Mouse (Mus musculus): Measurements from ENCODE around the gene Cnp. TPM values are rescaled to one million over a fixed set of nuclear protein-coding genes. Genes with fewer than 3 reads are reported as not detected.

The Cnp gene
- total and polyA plus RNA-seq, 3 experiments, result 2.7 to 5.9 (median 4.8) TPM

- H3K9me3 ChIP-seq (replicated peaks), result no peaks in the 10 kb centered on the region
- peaks cover 92% of the 10 kb centered on the region for H3K36me3 ChIP-seq (replicated peaks)
- TF ChIP-seq GATA1 (IDR thresholded peaks at IDR 0.05; ENCODE audit: borderline replicate concordance, low read length), result no peak
- TF ChIP-seq GATA2 (IDR thresholded peaks at IDR 0.05; ENCODE audit: borderline replicate concordance, low read depth, low read length), result no peak
- TF ChIP-seq TAL1 (conservative IDR thresholded peaks at IDR 0.05; ENCODE audit: low read depth, low read length), result no peak
- no peak for TF ChIP-seq POLR2AphosphoS5 (IDR thresholded peaks at IDR 0.05; ENCODE audit: insufficient replicate concordance, low read depth, low read length)
- no peak for TF ChIP-seq CTCF (IDR thresholded peaks at IDR 0.05; ENCODE audit: low read depth, low read length)
- DNase-seq (ENCODE audit: low spot score) (no peak), ATAC-seq (ENCODE audit: extremely low read depth, insufficient number of reproducible peaks, low FRiP score, poor library complexity, severe bottlenecking) (no peak)
- no peaks in the 10 kb centered on the region for H3K27me3 ChIP-seq (ENCODE audit: insufficient read depth, low read length)
- H3K4me3 ChIP-seq (ENCODE audit: low read depth, low read length), result no peak overlapping the region
- H3K4me1 ChIP-seq (ENCODE audit: insufficient read depth, low read depth, low read length), result peaks cover 13% of the 10 kb centered on the region
Measured at GRCm38 (mm10) chr11:100603813-100604212, 29.1 kb downstream of the Cnp start.

GRCm38 (mm10) chr11:100604321-100605005 lies 29.8 kb downstream of the Cnp start:
- peaks cover 92% of the 10 kb centered on the region for H3K36me3 ChIP-seq (replicated peaks)
- no peak for ATAC-seq (ENCODE audit: extremely low read depth, insufficient number of reproducible peaks, low FRiP score, poor library complexity, severe bottlenecking)
- no peaks in the 10 kb centered on the region for H3K9me3 ChIP-seq (replicated peaks)
- TF ChIP-seq GATA1 (IDR thresholded peaks at IDR 0.05; ENCODE audit: borderline replicate concordance, low read length) (no peak), TAL1 (conservative IDR thresholded peaks at IDR 0.05; ENCODE audit: low read depth, low read length) (no peak), POLR2AphosphoS5 (IDR thresholded peaks at IDR 0.05; ENCODE audit: insufficient replicate concordance, low read depth, low read length) (no peak), GATA2 (IDR thresholded peaks at IDR 0.05; ENCODE audit: borderline replicate concordance, low read depth, low read length) (no peak), CTCF (IDR thresholded peaks at IDR 0.05; ENCODE audit: low read depth, low read length) (no peak)
- H3K4me3 ChIP-seq (ENCODE audit: low read depth, low read length), result no peak overlapping the region
- H3K4me1 ChIP-seq (ENCODE audit: insufficient read depth, low read depth, low read length), result peaks cover 17% of the 10 kb centered on the region
- no peak for DNase-seq (ENCODE audit: low spot score)
- no peaks in the 10 kb centered on the region for H3K27me3 ChIP-seq (ENCODE audit: insufficient read depth, low read length)

- Histone ChIP-seq H3K27me3 (ENCODE audit: insufficient read depth, low read length) (no peaks in the 10 kb centered on the region), H3K4me1 (ENCODE audit: insufficient read depth, low read depth, low read length) (peaks cover 20% of the 10 kb centered on the region), H3K9me3 (replicated peaks) (no peaks in the 10 kb centered on the region), H3K4me3 (ENCODE audit: low read depth, low read length) (no peak overlapping the region), H3K36me3 (replicated peaks) (peaks cover 92% of the 10 kb centered on the region)
- DNase-seq (ENCODE audit: low spot score) (no peak), ATAC-seq (ENCODE audit: extremely low read depth, insufficient number of reproducible peaks, low FRiP score, poor library complexity, severe bottlenecking) (no peak)
- TF ChIP-seq GATA1 (IDR thresholded peaks at IDR 0.05; ENCODE audit: borderline replicate concordance, low read length), result no peak
- no peak for TF ChIP-seq CTCF (IDR thresholded peaks at IDR 0.05; ENCODE audit: low read depth, low read length)
- TF ChIP-seq TAL1 (conservative IDR thresholded peaks at IDR 0.05; ENCODE audit: low read depth, low read length), result no peak
- no peak for TF ChIP-seq GATA2 (IDR thresholded peaks at IDR 0.05; ENCODE audit: borderline replicate concordance, low read depth, low read length)
Measured at GRCm38 (mm10) chr11:100605451-100605850, 30.7 kb downstream of the Cnp start.

GRCm38 (mm10) chr11:100607121-100607520 lies 32.4 kb downstream of the Cnp start:
- ATAC-seq (ENCODE audit: extremely low read depth, insufficient number of reproducible peaks, low FRiP score, poor library complexity, severe bottlenecking) (no peak), DNase-seq (ENCODE audit: low spot score) (no peak)
- Histone ChIP-seq H3K9me3 (replicated peaks) (no peaks in the 10 kb centered on the region), H3K27me3 (ENCODE audit: insufficient read depth, low read length) (no peaks in the 10 kb centered on the region), H3K4me1 (ENCODE audit: insufficient read depth, low read depth, low read length) (peaks cover 25% of the 10 kb centered on the region), H3K4me3 (ENCODE audit: low read depth, low read length) (no peak overlapping the region), H3K36me3 (replicated peaks) (peaks cover 92% of the 10 kb centered on the region)
- TF ChIP-seq CTCF (IDR thresholded peaks at IDR 0.05; ENCODE audit: low read depth, low read length) (no peak), POLR2AphosphoS5 (IDR thresholded peaks at IDR 0.05; ENCODE audit: insufficient replicate concordance, low read depth, low read length) (no peak), GATA1 (IDR thresholded peaks at IDR 0.05; ENCODE audit: borderline replicate concordance, low read length) (no peak), GATA2 (IDR thresholded peaks at IDR 0.05; ENCODE audit: borderline replicate concordance, low read depth, low read length) (no peak), TAL1 (conservative IDR thresholded peaks at IDR 0.05; ENCODE audit: low read depth, low read length) (no peak)

- H3K27me3 ChIP-seq (ENCODE audit: insufficient read depth, low read length), result no peaks in the 10 kb centered on the region
- no peaks in the 10 kb centered on the region for H3K9me3 ChIP-seq (replicated peaks)
- ATAC-seq (ENCODE audit: extremely low read depth, insufficient number of reproducible peaks, low FRiP score, poor library complexity, severe bottlenecking) (no peak), DNase-seq (ENCODE audit: low spot score) (no peak)
- H3K36me3 ChIP-seq (replicated peaks), result peaks cover 89% of the 10 kb centered on the region
- no peak for TF ChIP-seq POLR2AphosphoS5 (IDR thresholded peaks at IDR 0.05; ENCODE audit: insufficient replicate concordance, low read depth, low read length)
- TF ChIP-seq CTCF (IDR thresholded peaks at IDR 0.05; ENCODE audit: low read depth, low read length), result no peak
- no peak for TF ChIP-seq GATA2 (IDR thresholded peaks at IDR 0.05; ENCODE audit: borderline replicate concordance, low read depth, low read length)
- no peak for TF ChIP-seq GATA1 (IDR thresholded peaks at IDR 0.05; ENCODE audit: borderline replicate concordance, low read length)
- no peak for TF ChIP-seq TAL1 (conservative IDR thresholded peaks at IDR 0.05; ENCODE audit: low read depth, low read length)
- H3K4me1 ChIP-seq (ENCODE audit: insufficient read depth, low read depth, low read length), result peaks cover 28% of the 10 kb centered on the region
- no peak overlapping the region for H3K4me3 ChIP-seq (ENCODE audit: low read depth, low read length)
Measured at GRCm38 (mm10) chr11:100608796-100609195, 34.1 kb downstream of the Cnp start.

GRCm38 (mm10) chr11:100609355-100609996 lies 34.8 kb downstream of the Cnp start:
- no peak for TF ChIP-seq GATA2 (IDR thresholded peaks at IDR 0.05; ENCODE audit: borderline replicate concordance, low read depth, low read length)
- TF ChIP-seq CTCF (IDR thresholded peaks at IDR 0.05; ENCODE audit: low read depth, low read length), result no peak
- no peak for TF ChIP-seq POLR2AphosphoS5 (IDR thresholded peaks at IDR 0.05; ENCODE audit: insufficient replicate concordance, low read depth, low read length)
- no peak for TF ChIP-seq GATA1 (IDR thresholded peaks at IDR 0.05; ENCODE audit: borderline replicate concordance, low read length)
- TF ChIP-seq TAL1 (conservative IDR thresholded peaks at IDR 0.05; ENCODE audit: low read depth, low read length), result no peak
- Histone ChIP-seq H3K4me1 (ENCODE audit: insufficient read depth, low read depth, low read length) (peaks cover 29% of the 10 kb centered on the region), H3K27me3 (ENCODE audit: insufficient read depth, low read length) (no peaks in the 10 kb centered on the region), H3K9me3 (replicated peaks) (no peaks in the 10 kb centered on the region), H3K36me3 (replicated peaks) (peaks cover 87% of the 10 kb centered on the region), H3K4me3 (ENCODE audit: low read depth, low read length) (no peak overlapping the region)
- DNase-seq (ENCODE audit: low spot score), result no peak
- ATAC-seq (ENCODE audit: extremely low read depth, insufficient number of reproducible peaks, low FRiP score, poor library complexity, severe bottlenecking), result no peak
